ENCODE assay signal across 32 mouse cellular contexts in genomic region chr13:93098596-93098995, GRCm38 (mm10). TPM values are rescaled to one million over a fixed set of nuclear protein-coding genes. Genes with fewer than 3 reads are reported as not detected.
"Had no signal": no experiment of that assay in that cellular context is flagged by ENCODE, and none has a peak within 500 bp of the region (broad histone marks: within the 10 kb centered on the region; RNA-seq: fewer than 3 reads in every experiment).

No protein-coding gene starts in this region.

- H3K27me3 ChIP-seq: limb, embryonic 12.5 days; limb, embryonic 13.5 days; limb, embryonic 15.5 days; liver, embryonic 12.5 days; liver, embryonic 13.5 days; liver, embryonic 15.5 days; lung, embryonic 15.5 days; megakaryocyte, embryonic 14.5 days; midbrain, embryonic 12.5 days; midbrain, embryonic 13.5 days; neural tube, embryonic 12.5 days; neural tube, embryonic 13.5 days had no signal

- DNase-seq: liver; liver, embryonic 13.5 days; liver, postnatal 0 days; lung, adult 18-20 months; lung, adult 2 months; lung, embryonic 14.5 days; lung, postnatal 10 days; lung, postnatal 14 days; lung, postnatal 36 days; lung, postnatal 4 days; midbrain, embryonic 14.5 days had no signal

- H3K9ac ChIP-seq: limb, embryonic 12.5 days; limb, embryonic 13.5 days; limb, embryonic 15.5 days; liver, embryonic 12.5 days; liver, embryonic 13.5 days; liver, embryonic 14.5 days; liver, embryonic 15.5 days; liver, postnatal 0 days; lung, embryonic 14.5 days; lung, embryonic 15.5 days; midbrain, embryonic 12.5 days; midbrain, embryonic 13.5 days; neural tube, embryonic 12.5 days; neural tube, embryonic 13.5 days had no signal

- H3K9me3 ChIP-seq: limb, embryonic 10.5 days; limb, embryonic 12.5 days; limb, embryonic 13.5 days; limb, embryonic 15.5 days; liver, embryonic 12.5 days; liver, embryonic 13.5 days; liver, embryonic 15.5 days; lung, embryonic 15.5 days; midbrain, embryonic 10.5 days; midbrain, embryonic 12.5 days; midbrain, embryonic 13.5 days; neural tube, embryonic 12.5 days; neural tube, embryonic 13.5 days had no signal

- H3K36me3 ChIP-seq: limb, embryonic 10.5 days; limb, embryonic 12.5 days; limb, embryonic 13.5 days; limb, embryonic 15.5 days; liver, embryonic 12.5 days; liver, embryonic 13.5 days; liver, embryonic 15.5 days; lung, embryonic 15.5 days; midbrain, embryonic 10.5 days; midbrain, embryonic 12.5 days; midbrain, embryonic 13.5 days; neural tube, embryonic 12.5 days; neural tube, embryonic 13.5 days had no signal

- H3K4me1 ChIP-seq: limb, embryonic 10.5 days; limb, embryonic 12.5 days; limb, embryonic 13.5 days; limb, embryonic 15.5 days; liver, embryonic 13.5 days; liver, embryonic 15.5 days; lung, embryonic 15.5 days; midbrain, embryonic 12.5 days; midbrain, embryonic 13.5 days; neural tube, embryonic 12.5 days; neural tube, embryonic 13.5 days had no signal

- H3K4me2 ChIP-seq: limb, embryonic 12.5 days; limb, embryonic 13.5 days; limb, embryonic 15.5 days; liver, embryonic 11.5 days; liver, embryonic 12.5 days; liver, embryonic 13.5 days; liver, embryonic 15.5 days; lung, embryonic 14.5 days; lung, embryonic 15.5 days; midbrain, embryonic 12.5 days; midbrain, embryonic 13.5 days; neural tube, embryonic 12.5 days; neural tube, embryonic 13.5 days had no signal

- H3K27ac ChIP-seq: left cerebral cortex, adult 2 months; limb, embryonic 10.5 days; limb, embryonic 12.5 days; limb, embryonic 13.5 days; limb, embryonic 15.5 days; liver, embryonic 12.5 days; liver, embryonic 13.5 days; liver, embryonic 14.5 days; liver, embryonic 15.5 days; lung, embryonic 15.5 days; macrophage; midbrain, embryonic 10.5 days; midbrain, embryonic 12.5 days; midbrain, embryonic 13.5 days; neural tube, embryonic 12.5 days; neural tube, embryonic 13.5 days had no signal

- H3K4me3 ChIP-seq: left cerebral cortex, adult 2 months; limb, embryonic 10.5 days; limb, embryonic 12.5 days; limb, embryonic 13.5 days; limb, embryonic 15.5 days; liver, embryonic 12.5 days; liver, embryonic 13.5 days; liver, embryonic 15.5 days; lung, embryonic 15.5 days; megakaryocyte, embryonic 14.5 days; midbrain, embryonic 10.5 days; midbrain, embryonic 12.5 days; midbrain, embryonic 13.5 days; myocyte; neural tube, embryonic 12.5 days; neural tube, embryonic 13.5 days had no signal

- ATAC-seq: liver, embryonic 12.5 days; liver, postnatal 0 days; lung, postnatal 0 days; midbrain, embryonic 13.5 days; midbrain, embryonic 16.5 days had no signal

RNA-seq across cellular contexts. Expression of gene Cmya5, which starts 45.9 kb away (rescaled TPM):
- total RNA-seq: megakaryocyte progenitor cell, adult 5-6 weeks had no signal
- polyA plus RNA-seq: liver, embryonic 12.5 days; midbrain, embryonic 12.5 days had no signal
